Mouse (Mus musculus): ENCODE data around the gene Rbfox3.

- no peak for TF ChIP-seq POLR2A (IDR thresholded peaks at IDR 0.05; ENCODE audit: borderline replicate concordance, control insufficient read depth, low read depth, low read length)
- TF ChIP-seq CTCF (IDR thresholded peaks at IDR 0.05; ENCODE audit: control insufficient read depth, insufficient read depth, low read length): no peak
Observed at GRCm38 (mm10) chr11:118737821-118738220, 173.6 kb downstream of the Rbfox3 start.
